Mouse (Mus musculus): Measurements from ENCODE around the gene Gm973.

DNA sequence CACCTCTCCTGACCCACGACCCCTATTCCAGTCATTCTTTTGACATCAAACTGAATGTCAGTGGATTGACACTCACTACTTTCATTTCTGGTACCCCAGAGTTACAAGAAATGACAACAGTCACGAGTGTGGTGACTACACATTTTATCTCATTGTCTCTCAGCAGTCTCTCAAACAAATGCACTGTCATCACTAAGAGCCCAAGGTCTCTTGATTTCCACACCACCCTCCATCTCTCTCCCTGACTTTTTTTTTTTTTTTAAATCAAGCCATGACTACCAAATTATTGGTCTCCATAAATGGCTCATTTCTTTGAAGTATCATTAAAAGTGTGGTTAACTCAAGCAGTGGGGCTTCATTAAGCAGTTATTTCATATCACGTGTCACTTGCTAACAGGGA is 16.7 kb upstream of the Gm973 start:
- TF ChIP-seq POLR2A (IDR thresholded peaks at IDR 0.05; ENCODE audit: control insufficient read depth, low read depth, low read length) (no peak), CTCF (IDR thresholded peaks at IDR 0.05; ENCODE audit: control insufficient read depth, insufficient read depth, insufficient replicate concordance, low read depth, low read length) (no peak)
